Mouse (Mus musculus): ENCODE measurements around the gene Klrg2. TPM values are rescaled to one million over a fixed set of nuclear protein-coding genes. Genes with fewer than 3 reads are reported as not detected.

The Klrg2 gene
- polyA plus RNA-seq, 1 experiment: 2.3 TPM

DNA sequence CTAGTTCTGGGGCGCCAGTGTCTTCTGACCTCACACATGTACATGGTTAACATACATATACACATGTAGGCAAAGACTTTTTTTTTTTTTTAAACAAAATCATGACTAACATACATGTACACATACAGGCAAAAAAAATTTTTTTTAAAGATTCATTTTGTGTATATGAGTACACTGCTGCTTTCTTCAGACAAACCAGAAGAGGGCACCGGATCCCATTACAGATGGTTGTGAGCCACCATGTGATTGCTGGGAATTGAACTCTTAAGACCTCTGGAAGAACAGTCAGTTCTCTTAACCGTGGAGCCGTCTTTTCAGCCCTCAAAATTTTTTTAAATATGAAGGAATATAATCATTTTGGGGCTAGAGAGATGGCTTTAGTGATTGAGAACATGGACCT is 39.6 kb downstream of the Klrg2 start:
- no peak overlapping the region for H3K27ac ChIP-seq (ENCODE audit: insufficient read depth, low read depth, low read length)
- H3K4me1 ChIP-seq (ENCODE audit: control insufficient read depth, insufficient read depth, low read length): no peaks in the 10 kb centered on the region
- peak; percentile 10 for DNase-seq
- peaks cover 7% of the 10 kb centered on the region for H3K36me3 ChIP-seq (ENCODE audit: control insufficient read depth, insufficient read depth, low read length)
- no peak overlapping the region for H3K4me3 ChIP-seq (ENCODE audit: insufficient read depth, low read depth, low read length)
- no peaks in the 10 kb centered on the region for H3K27me3 ChIP-seq (replicated peaks; ENCODE audit: control insufficient read depth, insufficient read depth, low read length)
- 76% methylated on average over 4 of the region's 4 CpGs for WGBS
- no peak for TF ChIP-seq POLR2A (IDR thresholded peaks at IDR 0.05; ENCODE audit: low read depth, low read length)
- no peak for TF ChIP-seq CTCF (conservative IDR thresholded peaks at IDR 0.05; ENCODE audit: insufficient read depth, insufficient read length, low read depth, low read length)

DNA sequence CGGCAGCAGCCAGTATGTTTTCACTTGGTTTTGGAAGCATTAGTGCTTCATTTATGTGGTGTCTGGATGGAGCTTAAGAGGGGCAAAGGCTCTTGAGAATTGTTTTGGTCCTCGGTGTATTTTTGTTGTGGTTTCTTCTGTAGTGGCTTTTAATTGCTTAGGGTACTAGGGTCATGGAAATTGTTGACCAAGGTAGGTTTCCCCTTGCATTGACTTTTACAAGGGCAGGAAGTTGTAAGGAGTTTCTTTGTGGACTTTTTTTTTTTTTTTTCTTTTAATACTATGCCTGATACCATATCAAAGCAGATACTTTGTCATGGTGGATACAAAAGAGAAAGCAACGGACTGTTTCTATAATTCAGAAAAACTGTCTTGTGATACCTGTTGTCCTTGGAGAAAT is 55.3 kb downstream of the Klrg2 start:
- WGBS: 79% methylated on average over 3 of the region's 3 CpGs
- no peaks in the 10 kb centered on the region for H3K4me1 ChIP-seq (ENCODE audit: control insufficient read depth, insufficient read depth, low read length)
- no peak overlapping the region for H3K27ac ChIP-seq (ENCODE audit: insufficient read depth, low read depth, low read length)
- H3K27me3 ChIP-seq (replicated peaks; ENCODE audit: control insufficient read depth, insufficient read depth, low read length): no peaks in the 10 kb centered on the region
- no peak for DNase-seq
- H3K4me3 ChIP-seq (ENCODE audit: insufficient read depth, low read depth, low read length): no peak overlapping the region
- TF ChIP-seq POLR2A (IDR thresholded peaks at IDR 0.05; ENCODE audit: low read depth, low read length) (no peak), CTCF (conservative IDR thresholded peaks at IDR 0.05; ENCODE audit: insufficient read depth, insufficient read length, low read depth, low read length) (no peak)
- peaks cover 7% of the 10 kb centered on the region for H3K36me3 ChIP-seq (ENCODE audit: control insufficient read depth, insufficient read depth, low read length)

DNA sequence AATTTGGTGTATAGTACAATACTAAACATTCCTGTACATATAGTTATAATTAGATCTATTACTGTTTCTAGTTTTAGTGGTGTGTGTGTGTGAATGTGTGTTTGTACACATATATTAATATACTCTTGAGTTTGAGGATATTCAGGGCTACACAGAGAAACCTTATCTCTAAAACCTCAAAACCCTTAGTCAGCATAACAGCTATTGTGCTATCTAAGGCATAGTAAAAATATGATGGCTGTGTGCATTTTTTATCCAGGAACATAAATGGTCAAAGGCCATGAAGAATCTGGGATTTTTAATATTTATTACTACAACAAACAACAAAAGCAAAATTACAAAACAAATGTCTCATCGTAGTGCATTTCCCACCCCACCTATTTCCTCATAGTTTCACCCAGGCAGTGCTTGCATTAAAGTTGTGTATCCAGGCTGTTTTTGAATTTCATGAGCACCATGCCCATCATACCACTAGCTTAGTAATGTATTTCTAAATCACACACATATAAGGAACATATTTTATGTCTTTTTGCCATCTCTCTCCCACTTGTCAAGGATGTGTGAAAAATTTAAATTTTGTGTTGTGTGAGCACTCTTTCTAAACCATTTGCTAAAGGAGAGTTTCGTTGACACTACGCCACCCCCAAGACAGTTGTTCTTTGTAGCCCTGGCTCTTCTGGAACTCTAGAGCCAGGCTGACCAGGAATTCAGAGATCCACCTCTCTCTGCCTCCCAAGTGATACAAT is 56.8 kb downstream of the Klrg2 start:
- H3K4me1 ChIP-seq (ENCODE audit: control insufficient read depth, insufficient read depth, low read length): no peaks in the 10 kb centered on the region
- H3K36me3 ChIP-seq (ENCODE audit: control insufficient read depth, insufficient read depth, low read length): peaks cover under 1% of the 10 kb centered on the region
- H3K4me3 ChIP-seq (ENCODE audit: insufficient read depth, low read depth, low read length): no peak overlapping the region
- no peak overlapping the region for H3K27ac ChIP-seq (ENCODE audit: insufficient read depth, low read depth, low read length)
- TF ChIP-seq CTCF (conservative IDR thresholded peaks at IDR 0.05; ENCODE audit: insufficient read depth, insufficient read length, low read depth, low read length): no peak
- TF ChIP-seq POLR2A (IDR thresholded peaks at IDR 0.05; ENCODE audit: low read depth, low read length): no peak
- H3K27me3 ChIP-seq (replicated peaks; ENCODE audit: control insufficient read depth, insufficient read depth, low read length): no peaks in the 10 kb centered on the region
- 93% methylated on average over 3 of the region's 3 CpGs for WGBS
- DNase-seq: no peak

DNA sequence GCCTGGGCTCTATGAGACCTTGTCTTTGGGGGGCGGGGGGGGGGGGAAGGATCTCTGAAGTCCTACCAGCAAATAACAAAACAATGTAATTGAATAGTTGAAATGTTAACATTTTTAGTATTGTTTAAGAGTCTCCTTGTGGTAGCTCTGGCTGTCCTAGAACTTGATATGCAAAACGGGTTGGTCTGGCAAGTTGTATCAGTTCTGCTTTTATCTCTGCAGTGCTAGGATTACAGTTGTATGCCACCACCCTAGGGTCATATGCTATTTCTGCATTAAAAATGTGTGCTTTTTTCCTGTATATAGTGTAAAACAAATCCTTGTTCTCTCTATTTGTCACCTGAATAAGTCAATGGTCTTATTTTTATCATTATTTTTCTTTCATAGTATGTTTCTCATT is 60.9 kb downstream of the Klrg2 start:
- Histone ChIP-seq H3K36me3 (ENCODE audit: control insufficient read depth, insufficient read depth, low read length) (peaks cover 7% of the 10 kb centered on the region), H3K27me3 (replicated peaks; ENCODE audit: control insufficient read depth, insufficient read depth, low read length) (no peaks in the 10 kb centered on the region), H3K4me1 (ENCODE audit: control insufficient read depth, insufficient read depth, low read length) (no peaks in the 10 kb centered on the region), H3K27ac (ENCODE audit: insufficient read depth, low read depth, low read length) (no peak overlapping the region), H3K4me3 (ENCODE audit: insufficient read depth, low read depth, low read length) (no peak overlapping the region)
- TF ChIP-seq POLR2A (IDR thresholded peaks at IDR 0.05; ENCODE audit: low read depth, low read length) (no peak), CTCF (conservative IDR thresholded peaks at IDR 0.05; ENCODE audit: insufficient read depth, insufficient read length, low read depth, low read length) (no peak)
- 90% methylated on average over 2 of the region's 2 CpGs for WGBS
- no peak for DNase-seq

Other genes starting within 250 kb of the Klrg2 start
- 6.0 and 7.0 TPM in 2 replicates for gene Ubn2, start 203.3 kb downstream of the Klrg2 start, polyA plus RNA-seq (2012; rRNA removed)
- 572 and 575 TPM in 2 replicates for gene Fmc1, start 103.7 kb downstream of the Klrg2 start, polyA plus RNA-seq (2012; rRNA removed)
- 18.4 and 24.5 TPM in 2 replicates for gene Luc7l2, start 85.9 kb downstream of the Klrg2 start, polyA plus RNA-seq (2012; rRNA removed)
- gene Clec2l, start 25.8 kb upstream of the Klrg2 start, polyA plus RNA-seq (2012; rRNA removed): 0.61 and 0.66 TPM in 2 replicates
- 19.5 and 21.5 TPM in 2 replicates for gene Tbxas1, start 238.2 kb upstream of the Klrg2 start, polyA plus RNA-seq (2012; rRNA removed)
- gene Hipk2, start 238.9 kb upstream of the Klrg2 start, polyA plus RNA-seq (2012; rRNA removed): 46.4 and 50.8 TPM in 2 replicates